Mouse (Mus musculus): ENCODE results near the gene Ppp3cb.

DNA sequence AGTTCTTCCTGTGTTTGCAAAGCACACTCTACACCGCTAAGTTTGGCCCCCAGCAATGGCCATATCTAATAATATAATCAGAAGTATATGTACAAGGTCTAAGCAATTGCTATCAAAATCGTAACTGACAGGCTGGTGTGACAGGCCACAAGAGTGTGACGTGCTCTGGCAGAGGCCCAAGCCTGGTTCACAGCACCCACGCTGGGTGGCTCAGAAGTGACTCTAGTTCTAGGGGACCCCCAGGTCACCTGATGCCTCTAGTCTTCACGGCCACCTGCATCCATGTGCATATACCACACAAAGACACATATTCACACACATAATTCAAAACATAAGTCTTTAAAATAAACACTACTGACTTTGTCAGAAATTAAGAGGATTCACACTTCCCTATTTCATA is 93.4 kb downstream of the Ppp3cb start:
- no peak for TF ChIP-seq GATA1 (IDR thresholded peaks at IDR 0.05; ENCODE audit: low read length)
- no peak for TF ChIP-seq TAL1 (IDR thresholded peaks at IDR 0.05; ENCODE audit: low read length)

Data from erythroblast, embryonic 14.5 days (primary cell).